Mouse (Mus musculus) E14TG2a.4 (cell line): ENCODE measurements at regions not wholly inside any gene's neighbourhood (a gene's known extent, or its start where the extent isn't known, plus 50 kb on each side); places are given as distances from the start of the nearest gene placed in this dataset.

Source experiments
- H3K27me3 ChIP-seq: 2 replicates; pipeline ENCODE4 v1.6.1; 2014; ENCODE audit warnings: low read length, control low read depth; ENCODE audit not compliant: insufficient read depth
- H3K36me3 ChIP-seq: 2 replicates; pipeline ENCODE4 v1.6.1; 2014; ENCODE audit warnings: low read length, control low read depth; ENCODE audit not compliant: insufficient read depth
- H3K4me1 ChIP-seq: replicated peaks from 2 replicates; pipeline ENCODE4 v1.6.1; 2014; ENCODE audit warnings: low read depth, low read length, control low read depth
- H3K4me3 ChIP-seq: replicated peaks from 2 replicates; pipeline ENCODE4 v1.5.1; 2014; ENCODE audit warnings: mild to moderate bottlenecking, low read length
- H3K9me3 ChIP-seq: 2 replicates; pipeline ENCODE4 v1.6.1; 2014; ENCODE audit warnings: low read length, control low read depth
- CTCF ChIP-seq: conservative IDR thresholded peaks from 2 replicates; pipeline ENCODE4 v1.5.1; 2014; ENCODE audit warnings: low read length
- NANOG ChIP-seq: IDR thresholded peaks from 2 replicates; pipeline ENCODE4 v1.6.1; 2014; ENCODE audit warnings: borderline replicate concordance, low read length, mixed read lengths
- POU5F1 ChIP-seq: IDR thresholded peaks from 2 replicates; pipeline ENCODE4 v1.6.1; 2014; ENCODE audit warnings: low read length, borderline replicate concordance

- TF ChIP-seq CTCF (no peak), POU5F1 (no peak), NANOG (no peak)
- H3K4me1 ChIP-seq, result peaks cover 32% of the 10 kb centered on the region
- 0 out of 2 replicates have a peak, but pooled peaks cover 3% of the 10 kb centered on the region for H3K27me3 ChIP-seq
- 0 out of 2 replicates have a peak, but pooled peaks cover 4% of the 10 kb centered on the region for H3K9me3 ChIP-seq
- H3K4me3 ChIP-seq, result no peak overlapping the region
- H3K36me3 ChIP-seq, result no peaks in the 10 kb centered on the region
Measured at GRCm38 (mm10) chr13:73097502-73097901, 162.8 kb upstream of the Irx4 start.

- Histone ChIP-seq H3K36me3 (no peaks in the 10 kb centered on the region), H3K4me3 (no peak overlapping the region), H3K9me3 (0 out of 2 replicates have a peak, but pooled peaks cover 4% of the 10 kb centered on the region), H3K4me1 (peaks cover 32% of the 10 kb centered on the region), H3K27me3 (no peaks in the 10 kb centered on the region)
- TF ChIP-seq NANOG, result peak; percentile 99
- no peak for TF ChIP-seq CTCF
- peak; percentile 50; the same call in 1 of the 2 replicates for TF ChIP-seq POU5F1
Measured at GRCm38 (mm10) chr13:73099407-73099806, 160.9 kb upstream of the Irx4 start.

GRCm38 (mm10) chr13:73107250-73107993 lies 152.9 kb upstream of the Irx4 start:
- Histone ChIP-seq H3K36me3 (no peaks in the 10 kb centered on the region), H3K9me3 (peaks cover 6% of the 10 kb centered on the region), H3K27me3 (peaks cover 7% of the 10 kb centered on the region), H3K4me3 (no peak overlapping the region), H3K4me1 (peaks cover 10% of the 10 kb centered on the region)
- TF ChIP-seq POU5F1 (no peak), NANOG (no peak), CTCF (no peak)

GRCm38 (mm10) chr13:73116822-73117632 lies 143.3 kb upstream of the Irx4 start:
- TF ChIP-seq CTCF (no peak), NANOG (no peak), POU5F1 (no peak)

GRCm38 (mm10) chr13:73117633-73118076 lies 142.6 kb upstream of the Irx4 start:
- Histone ChIP-seq H3K27me3 (peaks cover 27% of the 10 kb centered on the region), H3K4me1 (peaks cover 5% of the 10 kb centered on the region; the same call in 1 of the 2 replicates), H3K36me3 (no peaks in the 10 kb centered on the region), H3K4me3 (peak overlapping the region; percentile 41; the same call in 1 of the 2 replicates), H3K9me3 (no peaks in the 10 kb centered on the region)
- TF ChIP-seq CTCF, result no peak
- no peak for TF ChIP-seq POU5F1
- no peak for TF ChIP-seq NANOG

More at GRCm38 (mm10) chr13:73116822-73117632, 143.3 kb upstream of the Irx4 start:
- Histone ChIP-seq H3K4me1 (peaks cover 5% of the 10 kb centered on the region; the same call in 1 of the 2 replicates), H3K36me3 (no peaks in the 10 kb centered on the region), H3K4me3 (peak overlapping the region; percentile 41; the same call in 1 of the 2 replicates), H3K27me3 (peaks cover 27% of the 10 kb centered on the region), H3K9me3 (no peaks in the 10 kb centered on the region)

GRCm38 (mm10) chr13:73122945-73123344 lies 137.3 kb upstream of the Irx4 start:
- H3K4me1 ChIP-seq, result no peaks in the 10 kb centered on the region; the same call in 1 of the 2 replicates
- H3K9me3 ChIP-seq, result no peaks in the 10 kb centered on the region
- H3K36me3 ChIP-seq, result no peaks in the 10 kb centered on the region
- no peak overlapping the region for H3K4me3 ChIP-seq
- H3K27me3 ChIP-seq, result peaks cover 11% of the 10 kb centered on the region
- TF ChIP-seq POU5F1, result no peak
- no peak for TF ChIP-seq CTCF
- no peak for TF ChIP-seq NANOG

GRCm38 (mm10) chr13:73131270-73131669 lies 129.0 kb upstream of the Irx4 start:
- Histone ChIP-seq H3K27me3 (no peaks in the 10 kb centered on the region), H3K36me3 (no peaks in the 10 kb centered on the region), H3K4me3 (no peak overlapping the region), H3K9me3 (peaks cover 31% of the 10 kb centered on the region), H3K4me1 (0 out of 2 replicates have a peak, but pooled peaks cover 2% of the 10 kb centered on the region)
- TF ChIP-seq POU5F1, result no peak

- TF ChIP-seq CTCF (no peak), POU5F1 (no peak), NANOG (no peak)
- Histone ChIP-seq H3K36me3 (no peaks in the 10 kb centered on the region), H3K4me3 (no peak overlapping the region)
Measured at GRCm38 (mm10) chr13:73132746-73133145, 127.5 kb upstream of the Irx4 start.

More at GRCm38 (mm10) chr13:73132746-73133145, 127.5 kb upstream of the Irx4 start:
- Histone ChIP-seq H3K4me1 (0 out of 2 replicates have a peak, but pooled peaks cover 2% of the 10 kb centered on the region), H3K27me3 (no peaks in the 10 kb centered on the region), H3K9me3 (peaks cover 42% of the 10 kb centered on the region)
